ENCODE assay signal across 14 mouse cellular contexts in the genomic region with DNA sequence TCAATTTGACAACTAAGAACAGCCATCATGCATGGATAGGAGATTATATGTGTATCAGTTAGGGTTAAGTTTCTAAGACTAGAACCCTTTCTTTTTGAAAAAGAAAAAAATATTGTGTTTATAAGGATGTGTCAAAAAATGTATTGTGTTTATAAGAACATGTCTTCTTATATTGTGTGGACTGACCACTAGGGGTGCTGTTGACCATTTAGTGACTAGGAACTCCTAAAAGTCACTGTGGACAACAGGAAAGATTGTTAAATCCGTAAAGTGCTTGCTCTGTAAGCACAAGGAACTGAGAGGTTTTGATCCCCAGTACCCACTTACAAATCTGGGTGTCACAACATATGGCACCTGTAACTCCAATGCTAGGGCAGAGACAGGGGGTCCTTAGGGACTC.
A peak's percentile ranks its signal among the peaks of the same experiment; 100 is the strongest.
DNase-seq lines count a peak whose midpoint lies in the region; ATAC-seq and TF ChIP-seq lines count a peak whose summit lies in the region.
"Had no signal": no experiment of that assay in that cellular context is flagged by ENCODE, and none has a peak within 500 bp of the region (broad histone marks: within the 10 kb centered on the region; RNA-seq: fewer than 3 reads in every experiment).

No protein-coding gene starts in this region.

- no peaks in the 10 kb centered on the region for H3K27me3 ChIP-seq in lung, embryonic 14.5 days (ENCODE audit: insufficient read depth, low read length)
- peaks cover 5% of the 10 kb centered on the region for H3K27me3 ChIP-seq in Patski
- no peaks in the 10 kb centered on the region for H3K27me3 ChIP-seq in midbrain, embryonic 11.5 days (ENCODE audit: control insufficient read depth, insufficient read depth, low read length)
- H3K27me3 ChIP-seq: embryonic facial prominence, embryonic 15.5 days; heart, embryonic 12.5 days; megakaryocyte, embryonic 14.5 days had no signal

- no peaks in the 10 kb centered on the region for H3K9me3 ChIP-seq in lung, embryonic 14.5 days (ENCODE audit: low read depth, low read length)
- H3K9me3 ChIP-seq in midbrain, embryonic 11.5 days (ENCODE audit: control insufficient read depth, low read length): no peaks in the 10 kb centered on the region
- H3K9me3 ChIP-seq: embryonic facial prominence, embryonic 15.5 days; heart, embryonic 12.5 days had no signal

- in situ Hi-C loops in Patski (cut with MboI; ENCODE audit: low pct_unique_long_range_greater_than_20kb): no loop called here

- WGBS in lung, embryonic 14.5 days: 66% methylated on average over 1 of the region's 1 CpGs
- WGBS in midbrain, embryonic 11.5 days: 74% methylated on average over 1 of the region's 1 CpGs

- no peak for ATAC-seq in lung, embryonic 14.5 days (ENCODE audit: insufficient read depth)
- no peak for ATAC-seq in Patski
- ATAC-seq in midbrain, embryonic 11.5 days (ENCODE audit: low FRiP score): no peak

- no peak overlapping the region for H3K9ac ChIP-seq in lung, embryonic 14.5 days
- H3K9ac ChIP-seq in midbrain, embryonic 11.5 days (ENCODE audit: low read length): no peak overlapping the region
- H3K9ac ChIP-seq: embryonic facial prominence, embryonic 15.5 days; heart, embryonic 12.5 days had no signal

- no peak overlapping the region for H3K4me2 ChIP-seq in lung, embryonic 14.5 days
- H3K4me2 ChIP-seq in midbrain, embryonic 11.5 days: no peak overlapping the region
- H3K4me2 ChIP-seq: embryonic facial prominence, embryonic 15.5 days; heart, embryonic 12.5 days had no signal

- TF ChIP-seq CTCF in lung, embryonic 14.5 days (IDR thresholded peaks at IDR 0.05; ENCODE audit: low read depth): peak; percentile 54
- TF ChIP-seq CTCF in Patski (IDR thresholded peaks at IDR 0.05): peak; percentile 37

- intact Hi-C loops in left cerebral cortex, postnatal 14 days (cut with DNase I): no loop called here

- no peak overlapping the region for H3K4me3 ChIP-seq in lung, embryonic 14.5 days (ENCODE audit: low read depth, low read length)
- no peak overlapping the region for H3K4me3 ChIP-seq in midbrain, embryonic 11.5 days (ENCODE audit: low read depth, low read length)
- H3K4me3 ChIP-seq: embryonic facial prominence, embryonic 15.5 days; heart, embryonic 12.5 days; megakaryocyte, embryonic 14.5 days had no signal

- peak; percentile 18 to 29 for DNase-seq in cerebellum, postnatal 14 days
- no peak for DNase-seq in cerebellum, adult 8-10 months
- peak; percentile 56 for DNase-seq in lung, embryonic 14.5 days
- DNase-seq in lung, postnatal 4 days: no peak
- DNase-seq in Patski (ENCODE audit: low read depth, low spot score): no peak
- peak; percentile 1 for DNase-seq in naive thymus-derived CD4-positive, alpha-beta T cell, adult 2 months (ENCODE audit: low read depth)
- no peak for DNase-seq in midbrain, embryonic 11.5 days (ENCODE audit: low spot score, missing footprints)
- DNase-seq in left cerebral cortex, postnatal 14 days (ENCODE audit: low spot score in 2 of 2): no peak
- DNase-seq: adrenal gland, adult 2 months; cerebellum, adult 11 months; layer of hippocampus, adult 9-11 months had no signal

- POLR2A ChIA-PET in Patski (lab: Charles Lee): no interaction called here

- CTCF ChIA-PET in Patski (lab: Charles Lee): no interaction called here

- no peaks in the 10 kb centered on the region for H3K36me3 ChIP-seq in lung, embryonic 14.5 days (ENCODE audit: insufficient read depth)
- no peaks in the 10 kb centered on the region for H3K36me3 ChIP-seq in midbrain, embryonic 11.5 days (ENCODE audit: control insufficient read depth, insufficient read depth, low read length)
- H3K36me3 ChIP-seq: embryonic facial prominence, embryonic 15.5 days; heart, embryonic 12.5 days had no signal

- H3K4me1 ChIP-seq in lung, embryonic 14.5 days (ENCODE audit: insufficient read depth): 0 out of 2 replicates have a peak, but pooled peaks cover 5% of the 10 kb centered on the region
- no peaks in the 10 kb centered on the region for H3K4me1 ChIP-seq in midbrain, embryonic 11.5 days (ENCODE audit: control insufficient read depth, insufficient read depth, low read length)
- H3K4me1 ChIP-seq: heart, embryonic 12.5 days; megakaryocyte, embryonic 14.5 days had no signal

- no peak overlapping the region for H3K27ac ChIP-seq in lung, embryonic 14.5 days (ENCODE audit: low read depth)
- no peak overlapping the region for H3K27ac ChIP-seq in midbrain, embryonic 11.5 days (ENCODE audit: low read depth, low read length)
- H3K27ac ChIP-seq: embryonic facial prominence, embryonic 15.5 days had no signal

Comparison
In these comparisons a context has a peak if more than half of its experiments do, and no peak if none do; other contexts are left out.
1. DNase-seq: peak in cerebellum, postnatal 14 days (2 of 2), lung, embryonic 14.5 days (single experiment) and naive thymus-derived CD4-positive, alpha-beta T cell, adult 2 months (single experiment); none in cerebellum, adult 8-10 months (single experiment), lung, postnatal 4 days (0 of 2), Patski (single experiment), midbrain, embryonic 11.5 days (single experiment) and left cerebral cortex, postnatal 14 days (0 of 2).